Mouse (Mus musculus) midbrain, embryonic 16.5 days (tissue): Measurements from ENCODE around the gene Zfp367. TPM values are rescaled to one million over a fixed set of nuclear protein-coding genes. Genes with fewer than 3 reads are reported as not detected.

ENCODE experiments used
- ATAC-seq: fragments of 200-750 bp; cut with Nextera tagmentation; 2 replicates; pipeline ENCODE4 v1.8.0; 2017; ENCODE audit warnings: moderate TSS enrichment
- H3K27ac ChIP-seq: fragments of 300-500 bp; sonication (generic); 2 replicates; pipeline ENCODE4 v1.5.1; 2014; ENCODE audit warnings: mild to moderate bottlenecking, low read length, mixed read lengths
- H3K27me3 ChIP-seq: fragments of 300-500 bp; sonication (generic); 2 replicates; pipeline ENCODE4 v1.6.1; 2014; ENCODE audit warnings: low read depth, low read length, mixed read lengths; ENCODE audit not compliant: control insufficient read depth, insufficient read depth
- H3K36me3 ChIP-seq: fragments of 300-500 bp; sonication (generic); 2 replicates; pipeline ENCODE4 v1.6.1; 2014; ENCODE audit warnings: mild to moderate bottlenecking, low read length, moderate library complexity, mixed read lengths; ENCODE audit not compliant: control insufficient read depth, insufficient read depth
- H3K4me1 ChIP-seq: fragments of 300-500 bp; sonication (generic); 2 replicates; pipeline ENCODE4 v1.6.1; 2014; ENCODE audit warnings: mild to moderate bottlenecking, low read length, mixed read lengths; ENCODE audit not compliant: control insufficient read depth, insufficient read depth
- H3K4me2 ChIP-seq: fragments of 300-500 bp; sonication (generic); 2 replicates; pipeline ENCODE4 v1.6.1; 2014; ENCODE audit warnings: mild to moderate bottlenecking, low read length, mixed read lengths
- H3K4me3 ChIP-seq: fragments of 300-500 bp; sonication (generic); 2 replicates; pipeline ENCODE4 v1.5.1; 2014; ENCODE audit warnings: low read depth, mild to moderate bottlenecking, low read length, moderate library complexity, mixed read lengths
- H3K9ac ChIP-seq: fragments of 300-500 bp; sonication (generic); 2 replicates; pipeline ENCODE4 v1.6.1; 2014; ENCODE audit warnings: low read depth, low read length, mixed read lengths
- H3K9me3 ChIP-seq: fragments of 300-500 bp; sonication (generic); replicated peaks from 2 replicates; pipeline ENCODE4 v1.6.1; 2014; ENCODE audit warnings: mild to moderate bottlenecking, low read length, mixed read lengths; ENCODE audit not compliant: control insufficient read depth, poor library complexity, severe bottlenecking
- WGBS: fragments of 180-500 bp; shearing (Covaris S2); extraction: QIAGEN DNeasy Blood & Tissue Kit; methylation state at CpG from one replicate; pipeline ENCODE4 v1.1.7; 2014; 5-methylcytosine and 5-hydroxymethylcytosine counted together
- polyA plus RNA-seq: library from polyadenylated mRNA; unstranded; fragments of >200 nt; fragmentation: Nextera tagmentation; extraction: Ambion mirVana; gene quantifications from 2 replicates; pipeline ENCODE4 v1.2.1, GENCODE M21; 2015

Zfp367 gene
- polyA plus RNA-seq, 1 experiment from 2014 or later = 3.8 TPM

GRCm38 (mm10) chr13:64091006-64091405 is 62.0 kb downstream of the Zfp367 start:
- Histone ChIP-seq H3K4me3 (no peak overlapping the region), H3K4me2 (no peak overlapping the region), H3K9ac (no peak overlapping the region), H3K4me1 (no peaks in the 10 kb centered on the region), H3K27me3 (no peaks in the 10 kb centered on the region), H3K9me3 (no peaks in the 10 kb centered on the region), H3K27ac (no peak overlapping the region), H3K36me3 (no peaks in the 10 kb centered on the region)
- no peak for ATAC-seq
- 47% methylated on average over 7 of the region's 7 CpGs for whole genome bisulfite sequencing

DNA sequence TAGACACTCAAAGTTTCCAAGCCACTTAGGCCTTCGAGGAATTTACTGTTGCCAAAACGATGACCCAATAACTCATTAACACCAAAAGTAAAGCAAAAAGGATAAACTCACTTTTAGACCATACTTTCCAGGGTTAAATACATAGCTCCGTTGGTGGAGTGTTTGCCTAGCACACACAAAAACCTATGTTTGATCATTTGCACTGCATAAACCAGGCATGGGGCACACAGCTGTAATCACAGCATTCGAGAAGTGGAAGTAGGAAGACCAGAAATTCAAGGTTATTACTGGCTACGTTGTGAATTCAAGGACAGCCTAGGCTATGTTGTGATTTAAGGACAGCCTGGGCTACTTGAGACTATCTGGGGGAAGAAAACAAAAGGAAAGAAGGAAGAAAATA is 62.7 kb downstream of the Zfp367 start:
- Histone ChIP-seq H3K27ac (no peak overlapping the region), H3K9ac (no peak overlapping the region), H3K4me2 (no peak overlapping the region), H3K27me3 (no peaks in the 10 kb centered on the region), H3K4me1 (no peaks in the 10 kb centered on the region), H3K36me3 (no peaks in the 10 kb centered on the region), H3K4me3 (no peak overlapping the region), H3K9me3 (no peaks in the 10 kb centered on the region)
- no peak for ATAC-seq
- WGBS = 88% methylated on average over 5 of the region's 5 CpGs

- no peak for ATAC-seq
- Histone ChIP-seq H3K4me1 (no peaks in the 10 kb centered on the region), H3K36me3 (no peaks in the 10 kb centered on the region), H3K27me3 (no peaks in the 10 kb centered on the region), H3K9ac (no peak within 1 kb of the TSS), H3K9me3 (no peaks in the 10 kb centered on the region), H3K27ac (no peak within 1 kb of the TSS), H3K4me2 (no peak within 1 kb of the TSS), H3K4me3 (no peak within 1 kb of the TSS)
- 80% methylated on average over 4 of the region's 4 CpGs for WGBS
Measured at GRCm38 (mm10) chr13:64089130-64089529, 63.9 kb downstream of the Zfp367 start, which contains the start of gene Hsd17b3. Gene Hsd17b3 (minus strand): TSS chr13:64089230.

DNA sequence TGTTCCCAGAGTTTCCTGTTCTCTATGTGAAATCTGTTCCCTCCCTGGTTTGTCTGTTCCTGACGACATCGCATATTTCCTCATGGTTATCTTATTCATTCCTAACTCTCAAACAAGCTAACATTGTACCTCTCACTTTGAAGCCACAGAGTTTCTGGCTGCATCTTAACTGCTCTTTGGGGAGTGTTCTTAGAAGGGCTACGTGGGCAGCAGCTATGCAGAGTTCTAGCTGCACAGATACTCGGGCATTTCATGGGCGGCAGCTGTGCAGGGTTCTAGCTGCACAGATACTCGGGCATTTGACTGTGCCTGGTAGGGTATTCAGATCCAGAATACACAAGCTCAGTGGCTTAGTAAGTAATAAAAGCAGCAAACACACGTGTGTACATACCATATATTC is 64.9 kb downstream of the Zfp367 start:
- Histone ChIP-seq H3K4me3 (no peak overlapping the region), H3K4me2 (no peak overlapping the region), H3K9ac (no peak overlapping the region), H3K36me3 (no peaks in the 10 kb centered on the region), H3K4me1 (no peaks in the 10 kb centered on the region), H3K9me3 (no peaks in the 10 kb centered on the region), H3K27me3 (no peaks in the 10 kb centered on the region), H3K27ac (no peak overlapping the region)
- WGBS = 83% methylated on average over 7 of the region's 7 CpGs
- ATAC-seq = no peak

DNA sequence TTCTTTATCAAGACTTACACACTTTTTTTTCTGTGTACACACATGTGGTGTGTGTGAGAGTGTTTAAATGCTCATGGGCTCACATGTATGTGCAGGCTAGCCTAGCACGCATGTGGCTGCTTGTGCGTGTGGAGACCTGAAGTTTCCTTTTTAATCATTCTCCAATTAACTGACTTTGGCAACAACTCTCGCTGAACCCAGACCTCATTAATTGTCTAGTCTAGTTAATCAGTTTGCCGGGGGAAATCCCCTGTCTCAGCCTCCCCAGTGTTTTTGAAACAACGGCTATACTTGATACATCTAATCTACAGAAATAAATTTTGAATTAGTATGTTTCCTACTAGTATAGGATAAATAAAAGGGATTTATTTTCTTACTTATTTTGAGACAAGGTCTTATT is 67.0 kb downstream of the Zfp367 start:
- Histone ChIP-seq H3K36me3 (no peaks in the 10 kb centered on the region), H3K4me1 (peaks cover 11% of the 10 kb centered on the region), H3K27ac (no peak overlapping the region), H3K4me3 (no peak overlapping the region), H3K4me2 (no peak overlapping the region), H3K9ac (no peak overlapping the region), H3K9me3 (no peaks in the 10 kb centered on the region), H3K27me3 (no peaks in the 10 kb centered on the region)
- no peak for ATAC-seq
- WGBS = 86% methylated on average over 5 of the region's 5 CpGs

GRCm38 (mm10) chr13:64083331-64083730 is 69.7 kb downstream of the Zfp367 start:
- Histone ChIP-seq H3K36me3 (no peaks in the 10 kb centered on the region), H3K9me3 (no peaks in the 10 kb centered on the region), H3K27ac (no peak overlapping the region), H3K4me1 (peaks cover 13% of the 10 kb centered on the region), H3K4me2 (no peak overlapping the region), H3K9ac (no peak overlapping the region), H3K4me3 (no peak overlapping the region), H3K27me3 (no peaks in the 10 kb centered on the region)
- 91% methylated on average over 3 of the region's 3 CpGs for WGBS
- ATAC-seq = no peak

Other genes with a start within 250 kb of the Zfp367 start
- gene Hsd17b3, start 64.0 kb downstream of the Zfp367 start, polyA plus RNA-seq = not detected in 2 replicates
- gene Slc35d2, start 23.8 kb downstream of the Zfp367 start, polyA plus RNA-seq = 0.99 and 2.1 TPM in 2 replicates
- gene Habp4, start 8.6 kb upstream of the Zfp367 start, polyA plus RNA-seq = 34.7 and 41.9 TPM in 2 replicates
- 1.5 and 2.3 TPM in 2 replicates for gene Cdc14b, start 122.1 kb upstream of the Zfp367 start, polyA plus RNA-seq
- gene Aaed1, start 159.5 kb upstream of the Zfp367 start, polyA plus RNA-seq = 10.7 and 11.5 TPM in 2 replicates
- gene Ctsl, start 217.7 kb upstream of the Zfp367 start, polyA plus RNA-seq = 153 and 163 TPM in 2 replicates